Mouse (Mus musculus): ENCODE measurements at regions not wholly inside any gene's neighbourhood (a gene's known extent, or its start where the extent isn't known, plus 50 kb on each side); places are given as distances from the start of the nearest gene placed in this dataset.

- no peak for TF ChIP-seq FLI1 (IDR thresholded peaks at IDR 0.05; ENCODE audit: low read length)
- Histone ChIP-seq H3K9me3 (no peaks in the 10 kb centered on the region), H3K27me3 (replicated peaks) (no peaks in the 10 kb centered on the region), H3K4me3 (replicated peaks) (no peak overlapping the region), H3K36me3 (replicated peaks; ENCODE audit: low read length) (no peaks in the 10 kb centered on the region), H3K4me1 (no peaks in the 10 kb centered on the region)
These were observed 186.1 kb downstream of the Psat1 start for GRCm38 (mm10) chr19:15761086-15761485.

GRCm38 (mm10) chr19:15745026-15745777 is 201.9 kb downstream of the Psat1 start:
- Histone ChIP-seq H3K9me3 (no peaks in the 10 kb centered on the region), H3K36me3 (replicated peaks; ENCODE audit: low read length) (no peaks in the 10 kb centered on the region), H3K4me3 (replicated peaks) (no peak overlapping the region), H3K4me1 (no peaks in the 10 kb centered on the region), H3K27me3 (replicated peaks) (no peaks in the 10 kb centered on the region)
- TF ChIP-seq GATA1 (IDR thresholded peaks at IDR 0.05; ENCODE audit: borderline replicate concordance, low read length) (no peak), FLI1 (IDR thresholded peaks at IDR 0.05; ENCODE audit: low read length) (no peak)

GRCm38 (mm10) chr19:15736200-15736599 is 210.9 kb downstream of the Psat1 start:
- Histone ChIP-seq H3K4me1 (no peaks in the 10 kb centered on the region), H3K4me3 (replicated peaks) (no peak overlapping the region), H3K27me3 (replicated peaks) (no peaks in the 10 kb centered on the region), H3K9me3 (no peaks in the 10 kb centered on the region), H3K36me3 (replicated peaks; ENCODE audit: low read length) (no peaks in the 10 kb centered on the region)
- no peak for TF ChIP-seq FLI1 (IDR thresholded peaks at IDR 0.05; ENCODE audit: low read length)
- TF ChIP-seq GATA1 (IDR thresholded peaks at IDR 0.05; ENCODE audit: borderline replicate concordance, low read length), result no peak

GRCm38 (mm10) chr19:15726785-15727406 is 220.2 kb downstream of the Psat1 start:
- H3K9me3 ChIP-seq, result no peaks in the 10 kb centered on the region
- TF ChIP-seq GATA1 (IDR thresholded peaks at IDR 0.05; ENCODE audit: borderline replicate concordance, low read length) (no peak), FLI1 (IDR thresholded peaks at IDR 0.05; ENCODE audit: low read length) (no peak)
- no peaks in the 10 kb centered on the region for H3K36me3 ChIP-seq (replicated peaks; ENCODE audit: low read length)
- H3K4me1 ChIP-seq, result no peaks in the 10 kb centered on the region
- no peak overlapping the region for H3K4me3 ChIP-seq (replicated peaks)
- no peaks in the 10 kb centered on the region for H3K27me3 ChIP-seq (replicated peaks)

GRCm38 (mm10) chr19:15692379-15693023 is 254.6 kb downstream of the Psat1 start:
- no peaks in the 10 kb centered on the region for H3K27me3 ChIP-seq (replicated peaks)
- TF ChIP-seq GATA1 (IDR thresholded peaks at IDR 0.05; ENCODE audit: borderline replicate concordance, low read length) (no peak), FLI1 (IDR thresholded peaks at IDR 0.05; ENCODE audit: low read length) (no peak)
- no peaks in the 10 kb centered on the region for H3K36me3 ChIP-seq (replicated peaks; ENCODE audit: low read length)
- no peaks in the 10 kb centered on the region for H3K4me1 ChIP-seq
- no peak overlapping the region for H3K4me3 ChIP-seq (replicated peaks)
- H3K9me3 ChIP-seq, result no peaks in the 10 kb centered on the region

- Histone ChIP-seq H3K4me1 (no peaks in the 10 kb centered on the region), H3K9me3 (no peaks in the 10 kb centered on the region), H3K36me3 (replicated peaks; ENCODE audit: low read length) (no peaks in the 10 kb centered on the region), H3K4me3 (replicated peaks) (no peak overlapping the region), H3K27me3 (replicated peaks) (no peaks in the 10 kb centered on the region)
- no peak for TF ChIP-seq GATA1 (IDR thresholded peaks at IDR 0.05; ENCODE audit: borderline replicate concordance, low read length)
- no peak for TF ChIP-seq FLI1 (IDR thresholded peaks at IDR 0.05; ENCODE audit: low read length)
These were observed 277.1 kb downstream of the Psat1 start for GRCm38 (mm10) chr19:15669996-15670395.

- Histone ChIP-seq H3K36me3 (replicated peaks; ENCODE audit: low read length) (no peaks in the 10 kb centered on the region), H3K27me3 (replicated peaks) (no peaks in the 10 kb centered on the region)
These were observed 277.6 kb downstream of the Psat1 start for GRCm38 (mm10) chr19:15669541-15669940.

GRCm38 (mm10) chr19:15668624-15669016 is 278.5 kb downstream of the Psat1 start:
- no peaks in the 10 kb centered on the region for H3K36me3 ChIP-seq (replicated peaks; ENCODE audit: low read length)
- TF ChIP-seq FLI1 (IDR thresholded peaks at IDR 0.05; ENCODE audit: low read length) (no peak), GATA1 (IDR thresholded peaks at IDR 0.05; ENCODE audit: borderline replicate concordance, low read length) (no peak)
- no peak overlapping the region for H3K4me3 ChIP-seq (replicated peaks)
- H3K4me1 ChIP-seq, result no peaks in the 10 kb centered on the region
- H3K9me3 ChIP-seq, result no peaks in the 10 kb centered on the region
- H3K27me3 ChIP-seq (replicated peaks), result no peaks in the 10 kb centered on the region

More at GRCm38 (mm10) chr19:15669541-15669940, 277.6 kb downstream of the Psat1 start:
- H3K4me3 ChIP-seq (replicated peaks), result no peak overlapping the region
- no peaks in the 10 kb centered on the region for H3K4me1 ChIP-seq
- TF ChIP-seq FLI1 (IDR thresholded peaks at IDR 0.05; ENCODE audit: low read length) (no peak), GATA1 (IDR thresholded peaks at IDR 0.05; ENCODE audit: borderline replicate concordance, low read length) (no peak)
- H3K9me3 ChIP-seq, result no peaks in the 10 kb centered on the region

- Histone ChIP-seq H3K36me3 (replicated peaks; ENCODE audit: low read length) (no peaks in the 10 kb centered on the region), H3K4me1 (no peaks in the 10 kb centered on the region), H3K27me3 (replicated peaks) (no peaks in the 10 kb centered on the region), H3K4me3 (replicated peaks) (no peak overlapping the region), H3K9me3 (no peaks in the 10 kb centered on the region)
- no peak for TF ChIP-seq FLI1 (IDR thresholded peaks at IDR 0.05; ENCODE audit: low read length)
- no peak for TF ChIP-seq GATA1 (IDR thresholded peaks at IDR 0.05; ENCODE audit: borderline replicate concordance, low read length)
These were observed 279.1 kb downstream of the Psat1 start for GRCm38 (mm10) chr19:15667889-15668623.

Measured in megakaryocyte, embryonic 14.5 days (primary cell).